Mouse (Mus musculus) bone marrow macrophage, adult 2 months (primary cell): ENCODE measurements at regions not wholly inside any gene's neighbourhood (a gene's known extent, or its start where the extent isn't known, plus 50 kb on each side); places are given as distances from the start of the nearest gene placed in this dataset.

Experiments
- CTCF ChIP-seq: IDR thresholded peaks from 2 replicates; pipeline ENCODE4 v1.5.1; 2012; ENCODE audit warnings: low read depth, mild to moderate bottlenecking, low read length, moderate library complexity
- POLR2A ChIP-seq: IDR thresholded peaks from 2 replicates; pipeline ENCODE4 v1.6.1; 2012; ENCODE audit warnings: mild to moderate bottlenecking, low read depth, low read length, borderline replicate concordance

DNA sequence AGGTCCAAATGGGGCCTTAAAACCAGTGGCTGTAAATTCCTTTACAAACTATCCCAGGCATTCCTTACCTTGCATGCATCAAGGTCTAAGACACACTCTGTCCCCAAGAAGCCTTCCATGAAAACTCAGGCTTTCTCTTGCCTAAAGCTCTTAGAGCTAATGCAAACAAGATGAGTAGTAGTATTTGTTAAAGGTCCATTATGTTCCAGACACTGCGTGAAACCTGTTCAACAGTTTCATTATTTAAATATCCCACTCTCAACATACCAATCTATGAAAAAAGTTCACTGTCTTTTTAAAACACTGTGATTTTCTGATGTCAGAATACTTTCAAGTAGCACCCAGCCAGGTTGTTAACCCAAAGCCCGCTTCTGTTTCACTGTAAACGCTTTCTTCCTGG is 687.9 kb upstream of the A1bg start:
- TF ChIP-seq CTCF = no peak
- no peak for TF ChIP-seq POLR2A
